Mouse (Mus musculus): ENCODE measurements at regions not wholly inside any gene's neighbourhood (a gene's known extent, or its start where the extent isn't known, plus 50 kb on each side); places are given as distances from the start of the nearest gene placed in this dataset.

DNA sequence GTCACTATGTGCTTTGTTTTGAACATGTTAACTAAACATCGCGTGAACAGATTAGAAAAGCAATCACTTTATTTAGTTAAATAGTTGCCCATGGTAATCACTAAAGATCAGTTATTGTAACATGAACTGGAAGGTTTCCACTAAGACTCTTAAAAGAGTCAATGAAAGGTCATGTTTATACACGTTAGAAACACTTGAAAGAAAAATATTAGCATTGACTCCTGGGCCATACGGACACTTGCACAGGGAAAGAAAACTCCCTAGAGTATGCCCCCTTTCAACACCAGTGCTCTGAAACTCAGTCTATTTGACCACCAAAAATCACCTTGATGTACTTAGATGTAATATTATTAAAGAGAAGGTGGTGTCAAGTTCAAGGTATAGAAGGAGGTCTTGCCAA lies 102.8 kb upstream of the Sema3e start:
- no peak for TF ChIP-seq CTCF (IDR thresholded peaks at IDR 0.05)
- no peak for TF ChIP-seq EP300 (IDR thresholded peaks at IDR 0.05)
